Mouse (Mus musculus) forebrain, embryonic 10.5 days (tissue): ENCODE data around the gene Olfr1378. TPM values are rescaled to one million over a fixed set of nuclear protein-coding genes. Genes with fewer than 3 reads are reported as not detected.
A peak's percentile ranks its signal among the peaks of the same experiment; 100 is the strongest.

Source experiments
- DNase-seq: peaks from one replicate; pipeline ENCODE4 v3.0.0-alpha.2; 2017; ENCODE audit warnings: low spot score; ENCODE audit errors: extremely low spot score
- H3K27ac ChIP-seq: fragments of 300-500 bp; sonication (generic); 2 replicates; pipeline ENCODE4 v1.5.1; 2016; ENCODE audit warnings: mild to moderate bottlenecking
- H3K27me3 ChIP-seq: fragments of 300-500 bp; sonication (generic); 2 replicates; pipeline ENCODE4 v1.6.1; 2016; ENCODE audit warnings: mild to moderate bottlenecking; ENCODE audit not compliant: poor library complexity, severe bottlenecking
- H3K36me3 ChIP-seq: fragments of 300-500 bp; sonication (generic); replicated peaks from 2 replicates; pipeline ENCODE4 v1.6.1; 2016; ENCODE audit warnings: mild to moderate bottlenecking, moderate library complexity
- H3K4me1 ChIP-seq: fragments of 300-500 bp; sonication (generic); 2 replicates; pipeline ENCODE4 v1.6.1; 2016
- H3K4me3 ChIP-seq: fragments of 300-500 bp; sonication (generic); 2 replicates; pipeline ENCODE4 v1.5.1; 2016; ENCODE audit warnings: mild to moderate bottlenecking, moderate library complexity
- H3K9me3 ChIP-seq: fragments of 300-500 bp; sonication (generic); 2 replicates; pipeline ENCODE4 v1.6.1; 2016; ENCODE audit warnings: mild to moderate bottlenecking, moderate library complexity
- WGBS: fragments of 180-500 bp; shearing (Covaris S2); methylation state at CpG from one replicate; pipeline ENCODE4 v1.1.7; 2016; 5-methylcytosine and 5-hydroxymethylcytosine counted together
- polyA plus RNA-seq: library from polyadenylated mRNA; unstranded; fragments of >200 nt; fragmentation: Nextera tagmentation; extraction: Ambion mirVana; gene quantifications from 2 replicates; pipeline ENCODE4 v1.2.1, GENCODE M21; 2016

The Olfr1378 gene
- not detected in 2 replicates for polyA plus RNA-seq

GRCm38 (mm10) chr11:50966230-50966629 is at the start of gene Olfr1378:
Olfr1378 (plus strand) TSS chr11:50966530.
- H3K27me3 ChIP-seq = no peaks in the 10 kb centered on the region
- 93% methylated on average over 11 of the region's 11 CpGs for WGBS
- H3K27ac ChIP-seq = no peak within 1 kb of the TSS
- no peaks in the 10 kb centered on the region for H3K4me1 ChIP-seq
- no peaks in the 10 kb centered on the region for H3K9me3 ChIP-seq
- DNase-seq = no peak
- no peaks in the 10 kb centered on the region for H3K36me3 ChIP-seq
- H3K4me3 ChIP-seq = no peak within 1 kb of the TSS

DNA sequence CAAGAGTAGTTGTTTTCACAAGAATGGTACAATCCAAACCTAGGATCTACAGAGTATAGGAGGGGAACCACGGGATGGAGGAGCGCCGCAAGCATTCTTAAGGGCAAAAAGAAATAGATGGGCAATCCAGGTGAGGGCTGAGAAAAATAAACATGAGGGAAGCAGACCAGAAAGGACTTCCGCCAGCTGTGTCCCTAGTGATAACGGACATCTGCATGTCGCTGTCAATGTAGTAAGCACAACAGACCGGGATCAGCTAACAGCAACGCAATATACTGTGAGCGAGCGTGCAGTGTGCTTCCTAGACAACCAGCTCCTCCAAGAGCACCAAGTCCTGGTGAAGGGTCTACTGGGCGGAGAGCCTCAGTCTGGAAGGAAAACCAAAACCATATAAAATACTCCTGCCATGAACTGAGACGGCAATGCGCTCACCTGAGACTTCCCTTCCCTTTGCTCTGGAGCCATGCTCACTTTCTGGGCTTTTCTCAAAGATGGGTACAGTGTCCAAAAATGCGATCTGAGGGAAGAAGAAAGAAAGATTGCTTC is 35.8 kb upstream of the Olfr1378 start:
- 35% methylated on average over 14 of the region's 14 CpGs for WGBS
- H3K9me3 ChIP-seq = no peaks in the 10 kb centered on the region
- peaks cover 12% of the 10 kb centered on the region for H3K4me1 ChIP-seq
- H3K4me3 ChIP-seq = peak overlapping the region; percentile 62
- no peak for DNase-seq
- H3K27me3 ChIP-seq = peaks cover 22% of the 10 kb centered on the region
- H3K27ac ChIP-seq = peak overlapping the region; percentile 75
- no peaks in the 10 kb centered on the region for H3K36me3 ChIP-seq

GRCm38 (mm10) chr11:50931021-50931420 is 35.3 kb upstream of the Olfr1378 start:
- WGBS = 3% methylated on average over 16 of the region's 16 CpGs
- H3K36me3 ChIP-seq = no peaks in the 10 kb centered on the region
- no peaks in the 10 kb centered on the region for H3K9me3 ChIP-seq
- H3K27ac ChIP-seq = peak overlapping the region; percentile 75
- no peak for DNase-seq
- H3K4me3 ChIP-seq = peak overlapping the region; percentile 62
- H3K27me3 ChIP-seq = peaks cover 22% of the 10 kb centered on the region
- H3K4me1 ChIP-seq = peaks cover 12% of the 10 kb centered on the region

DNA sequence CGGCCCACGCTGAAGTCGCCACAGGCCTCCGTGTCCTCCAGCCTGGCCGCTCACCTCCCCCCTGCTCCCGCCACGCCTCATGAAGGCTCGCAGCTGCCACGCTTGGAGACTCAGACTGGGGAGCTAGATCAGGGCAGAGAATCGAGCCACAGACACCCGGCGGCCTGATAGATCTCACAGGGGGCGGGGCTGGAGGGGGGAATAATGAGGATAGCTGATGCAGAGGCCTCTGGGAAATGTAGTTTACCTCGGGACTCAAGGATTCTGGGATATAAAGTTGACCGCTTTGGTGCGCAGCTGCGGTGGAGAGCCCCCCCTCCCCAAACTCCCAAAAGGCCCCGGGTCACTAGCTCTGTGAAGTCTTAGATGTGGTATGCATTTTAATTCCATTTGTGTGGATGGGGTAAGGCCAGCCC is 34.9 kb upstream of the Olfr1378 start, which contains the start of gene Zfp354b:
Gene Zfp354b (minus strand): TSS at position 183 of the 416 bp plus-strand sequence.
- under 1% methylated on average over 18 of the region's 18 CpGs for WGBS
- Histone ChIP-seq H3K36me3 (no peaks in the 10 kb centered on the region), H3K9me3 (no peaks in the 10 kb centered on the region), H3K4me1 (peaks cover 12% of the 10 kb centered on the region), H3K4me3 (peak within 1 kb of the TSS; percentile 62), H3K27ac (peak within 1 kb of the TSS; percentile 75), H3K27me3 (peaks cover 22% of the 10 kb centered on the region)
- peak; percentile 91 for DNase-seq

- Histone ChIP-seq H3K4me3 (peak overlapping the region; percentile 62), H3K9me3 (no peaks in the 10 kb centered on the region), H3K27ac (peak overlapping the region; percentile 75), H3K27me3 (peaks cover 22% of the 10 kb centered on the region), H3K36me3 (no peaks in the 10 kb centered on the region), H3K4me1 (peaks cover 12% of the 10 kb centered on the region)
- no peak for DNase-seq
- WGBS = 100% methylated on average over 1 of the region's 1 CpGs
Observed at GRCm38 (mm10) chr11:50932040-50932439, 34.3 kb upstream of the Olfr1378 start.

DNA sequence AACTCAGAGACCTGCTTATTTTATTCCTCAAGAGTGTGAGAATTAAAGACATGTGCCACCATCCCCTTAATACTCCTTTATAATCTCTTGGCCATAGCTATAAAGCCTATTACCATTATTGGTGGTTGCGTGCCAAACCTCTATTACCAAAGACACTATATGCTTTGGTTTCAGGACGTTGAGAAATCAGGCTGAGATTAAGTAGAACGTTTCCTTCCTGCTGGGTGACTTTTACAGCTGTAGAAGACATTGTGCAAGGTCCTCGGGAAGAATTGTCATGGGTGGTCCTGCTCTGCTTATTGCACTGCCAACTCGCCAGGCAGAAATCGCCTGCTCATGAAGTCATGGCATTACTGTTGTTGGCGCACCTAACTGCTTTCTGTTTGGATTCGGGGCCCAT is 27.9 kb upstream of the Olfr1378 start:
- 85% methylated on average over 8 of the region's 8 CpGs for WGBS
- no peak for DNase-seq
- Histone ChIP-seq H3K27me3 (no peaks in the 10 kb centered on the region), H3K36me3 (no peaks in the 10 kb centered on the region), H3K9me3 (no peaks in the 10 kb centered on the region), H3K4me1 (no peaks in the 10 kb centered on the region), H3K27ac (no peak overlapping the region), H3K4me3 (no peak overlapping the region)

GRCm38 (mm10) chr11:50939621-50940366 is 26.5 kb upstream of the Olfr1378 start:
- Histone ChIP-seq H3K27me3 (no peaks in the 10 kb centered on the region), H3K4me3 (no peak overlapping the region), H3K9me3 (no peaks in the 10 kb centered on the region), H3K36me3 (no peaks in the 10 kb centered on the region), H3K27ac (no peak overlapping the region), H3K4me1 (no peaks in the 10 kb centered on the region)
- peak; percentile 51 for DNase-seq
- WGBS = 39% methylated on average over 14 of the region's 14 CpGs

- no peaks in the 10 kb centered on the region for H3K4me1 ChIP-seq
- no peaks in the 10 kb centered on the region for H3K27me3 ChIP-seq
- DNase-seq = no peak
- 76% methylated on average over 12 of the region's 12 CpGs for WGBS
- H3K4me3 ChIP-seq = no peak overlapping the region
- no peak overlapping the region for H3K27ac ChIP-seq
- no peaks in the 10 kb centered on the region for H3K36me3 ChIP-seq
- no peaks in the 10 kb centered on the region for H3K9me3 ChIP-seq
Observed at GRCm38 (mm10) chr11:50942386-50942785, 23.9 kb upstream of the Olfr1378 start.

DNA sequence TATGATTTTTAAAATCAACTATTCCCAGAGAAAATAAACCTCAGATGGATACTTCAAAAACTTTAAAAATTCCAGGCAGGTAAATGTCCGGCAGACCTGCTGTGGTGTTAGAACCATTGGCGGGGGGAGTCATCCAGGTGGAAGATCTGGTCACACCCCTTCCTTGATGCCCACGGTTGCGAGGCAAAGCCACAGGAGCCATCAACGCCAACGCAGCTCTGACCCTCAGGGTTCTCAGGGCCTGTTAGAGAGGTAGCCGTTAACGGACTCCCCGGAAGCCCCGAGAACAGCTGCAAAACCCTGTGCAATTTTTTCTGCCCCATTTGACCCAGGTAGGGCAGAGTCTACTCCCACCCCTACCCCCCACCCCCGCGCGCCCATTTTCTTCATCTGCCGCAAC is 22.8 kb upstream of the Olfr1378 start, which contains the start of gene 4933414I15Rik:
Gene 4933414I15Rik (minus strand): TSS at position 260 of the 400 bp plus-strand sequence.
- Histone ChIP-seq H3K9me3 (no peaks in the 10 kb centered on the region), H3K27ac (no peak within 1 kb of the TSS), H3K4me3 (no peak within 1 kb of the TSS), H3K36me3 (no peaks in the 10 kb centered on the region), H3K27me3 (no peaks in the 10 kb centered on the region), H3K4me1 (no peaks in the 10 kb centered on the region)
- DNase-seq = no peak
- WGBS = 80% methylated on average over 14 of the region's 14 CpGs

- no peak for DNase-seq
- H3K4me3 ChIP-seq = no peak overlapping the region
- H3K27ac ChIP-seq = no peak overlapping the region
- H3K36me3 ChIP-seq = no peaks in the 10 kb centered on the region
- H3K9me3 ChIP-seq = no peaks in the 10 kb centered on the region
- 82% methylated on average over 14 of the region's 14 CpGs for WGBS
- H3K4me1 ChIP-seq = no peaks in the 10 kb centered on the region
- peaks cover 4% of the 10 kb centered on the region; the same call in 1 of the 2 replicates for H3K27me3 ChIP-seq
Observed at GRCm38 (mm10) chr11:50952290-50952689, 14.0 kb upstream of the Olfr1378 start.

DNA sequence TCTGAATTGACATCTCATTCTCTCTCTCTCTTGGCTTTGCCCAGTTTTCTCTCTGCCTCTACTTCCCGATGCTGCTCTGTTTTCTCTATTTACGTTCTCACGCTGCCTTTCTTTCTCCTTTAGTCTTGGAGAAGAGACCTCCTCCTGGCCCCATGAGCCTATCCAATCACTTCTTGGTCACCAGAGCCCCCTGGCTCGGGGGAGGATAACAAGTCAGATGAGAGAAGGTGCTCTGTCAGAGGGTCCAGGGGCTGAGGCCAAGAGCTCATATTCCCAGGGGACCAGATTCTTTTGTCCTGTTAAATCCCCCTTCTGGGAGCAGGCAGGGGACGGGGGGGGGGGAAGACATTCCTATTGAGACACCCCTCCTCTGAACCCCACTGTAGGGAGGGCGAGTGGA is 12.7 kb upstream of the Olfr1378 start, which contains the start of gene Prop1:
Gene Prop1 (minus strand): TSS at position 101 of the 400 bp plus-strand sequence.
- Histone ChIP-seq H3K4me3 (no peak within 1 kb of the TSS), H3K36me3 (no peaks in the 10 kb centered on the region), H3K27me3 (peaks cover 4% of the 10 kb centered on the region; the same call in 1 of the 2 replicates), H3K27ac (no peak within 1 kb of the TSS), H3K4me1 (no peaks in the 10 kb centered on the region), H3K9me3 (no peaks in the 10 kb centered on the region)
- WGBS = 64% methylated on average over 6 of the region's 6 CpGs
- no peak for DNase-seq

- 94% methylated on average over 2 of the region's 2 CpGs for WGBS
- no peak overlapping the region for H3K4me3 ChIP-seq
- no peak overlapping the region for H3K27ac ChIP-seq
- no peaks in the 10 kb centered on the region for H3K9me3 ChIP-seq
- no peaks in the 10 kb centered on the region for H3K27me3 ChIP-seq
- no peaks in the 10 kb centered on the region for H3K36me3 ChIP-seq
- no peak for DNase-seq
- H3K4me1 ChIP-seq = no peaks in the 10 kb centered on the region
Observed at GRCm38 (mm10) chr11:50964886-50965285, 1.4 kb upstream of the Olfr1378 start.

DNA sequence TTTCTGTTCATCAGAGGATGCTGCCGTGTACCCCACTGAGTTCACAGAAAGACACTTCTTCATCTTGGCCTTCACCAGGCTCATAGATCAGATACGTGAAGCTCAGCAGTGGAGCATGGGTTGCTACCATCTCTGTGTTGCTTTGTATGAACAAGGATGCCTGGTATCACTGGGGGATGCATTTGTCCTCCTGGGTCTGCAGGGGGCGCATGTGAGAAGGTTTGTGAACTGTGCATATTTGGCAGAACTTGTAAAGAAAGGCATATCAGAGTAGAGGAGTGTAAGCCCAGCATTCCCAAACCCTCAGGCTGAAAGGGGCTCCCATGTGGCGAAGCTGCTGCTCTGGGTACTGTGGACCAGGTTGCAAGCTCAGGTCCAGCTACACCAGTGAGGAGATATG is 10.9 kb downstream of the Olfr1378 start:
- 67% methylated on average over 4 of the region's 4 CpGs for WGBS
- DNase-seq = no peak
- no peaks in the 10 kb centered on the region for H3K27me3 ChIP-seq
- no peaks in the 10 kb centered on the region for H3K4me1 ChIP-seq
- H3K9me3 ChIP-seq = no peaks in the 10 kb centered on the region
- H3K36me3 ChIP-seq = no peaks in the 10 kb centered on the region
- H3K27ac ChIP-seq = no peak overlapping the region
- no peak overlapping the region for H3K4me3 ChIP-seq
